Mouse (Mus musculus) myocyte (in vitro differentiated cells): ENCODE data around the gene Baiap2l2.

Experiments used
- E2F4 ChIP-seq: IDR thresholded peaks from one replicate; pipeline ENCODE4 v1.6.1; 2011; ENCODE audit warnings: mild to moderate bottlenecking, control low read depth, moderate library complexity; ENCODE audit not compliant: insufficient read depth
- MAX ChIP-seq: IDR thresholded peaks from one replicate; pipeline ENCODE4 v1.6.1; 2011; ENCODE audit warnings: low read depth, mild to moderate bottlenecking, control low read depth
- POLR2AphosphoS2 ChIP-seq: IDR thresholded peaks from one replicate; pipeline ENCODE4 v1.6.1; 2011; ENCODE audit warnings: low read depth, control low read depth; ENCODE audit not compliant: insufficient read length
- TCF12 ChIP-seq: IDR thresholded peaks from one replicate; pipeline ENCODE4 v1.6.1; 2011; ENCODE audit warnings: mild to moderate bottlenecking, control low read depth; ENCODE audit not compliant: poor library complexity, insufficient read depth, severe bottlenecking
- USF1 ChIP-seq: IDR thresholded peaks from one replicate; pipeline ENCODE4 v1.6.1; 2011; ENCODE audit warnings: low read depth, mild to moderate bottlenecking, control low read depth, moderate library complexity

- no peak for TF ChIP-seq USF1
- TF ChIP-seq POLR2AphosphoS2: no peak
- TF ChIP-seq TCF12: no peak
- no peak for TF ChIP-seq E2F4
- TF ChIP-seq MAX: no peak
Measured at GRCm38 (mm10) chr15:79208211-79208610, 77.1 kb downstream of the Baiap2l2 start.
